Mouse (Mus musculus): ENCODE data around the gene Emilin3. TPM values are rescaled to one million over a fixed set of nuclear protein-coding genes. Genes with fewer than 3 reads are reported as not detected.
A peak's percentile ranks its signal among the peaks of the same experiment; 100 is the strongest.
"Not testable (repeated sequence)": the region's sequence is repeated elsewhere in the genome, so short reads cannot be mapped to it uniquely, and the experiment has no call there.

Gene Emilin3
- 7.0 and 14.8 TPM in 2 replicates for polyA plus RNA-seq (2015; fragmentation: Nextera tagmentation; extraction: Ambion mirVana)

DNA sequence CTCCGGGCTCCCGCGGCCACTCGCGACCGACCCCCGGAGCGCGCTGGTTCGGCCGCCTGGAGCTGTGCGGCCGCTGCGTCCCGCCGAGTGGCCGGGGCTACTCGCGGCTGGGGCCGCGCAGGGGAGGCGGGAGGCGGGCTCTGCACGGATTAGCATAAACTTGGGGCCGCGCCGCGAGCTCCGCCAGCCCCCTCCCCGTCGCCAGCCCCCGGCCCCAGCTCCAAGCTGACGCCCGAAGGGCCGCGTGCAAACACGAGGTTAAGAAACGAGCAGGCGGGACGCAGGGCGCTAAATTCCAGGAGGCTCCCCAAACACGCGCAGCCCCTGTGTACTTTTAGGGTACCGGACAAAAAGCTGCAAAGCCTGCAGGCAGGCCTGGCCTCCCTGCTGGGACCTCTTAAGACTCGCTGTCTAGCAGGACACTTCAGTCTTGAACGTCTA, at the start of gene Emilin3:
Gene Emilin3 (minus strand): TSS at position 98 of the 441 bp plus-strand sequence.
- Histone ChIP-seq H3K4me3 (replicated peaks) (peak within 1 kb of the TSS; percentile 58), H3K4me2 (peak within 1 kb of the TSS; percentile 92), H3K4me1 (peaks cover 21% of the 10 kb centered on the region), H3K9ac (peak within 1 kb of the TSS; percentile 50), H3K27ac (no peak within 1 kb of the TSS), H3K36me3 (no peaks in the 10 kb centered on the region), H3K27me3 (peaks cover 53% of the 10 kb centered on the region), H3K9me3 (replicated peaks) (no peaks in the 10 kb centered on the region)
- ATAC-seq (replicated peaks; ENCODE audit: low FRiP score) = peak; percentile 83
- under 1% methylated on average over 46 of the region's 46 CpGs for WGBS

DNA sequence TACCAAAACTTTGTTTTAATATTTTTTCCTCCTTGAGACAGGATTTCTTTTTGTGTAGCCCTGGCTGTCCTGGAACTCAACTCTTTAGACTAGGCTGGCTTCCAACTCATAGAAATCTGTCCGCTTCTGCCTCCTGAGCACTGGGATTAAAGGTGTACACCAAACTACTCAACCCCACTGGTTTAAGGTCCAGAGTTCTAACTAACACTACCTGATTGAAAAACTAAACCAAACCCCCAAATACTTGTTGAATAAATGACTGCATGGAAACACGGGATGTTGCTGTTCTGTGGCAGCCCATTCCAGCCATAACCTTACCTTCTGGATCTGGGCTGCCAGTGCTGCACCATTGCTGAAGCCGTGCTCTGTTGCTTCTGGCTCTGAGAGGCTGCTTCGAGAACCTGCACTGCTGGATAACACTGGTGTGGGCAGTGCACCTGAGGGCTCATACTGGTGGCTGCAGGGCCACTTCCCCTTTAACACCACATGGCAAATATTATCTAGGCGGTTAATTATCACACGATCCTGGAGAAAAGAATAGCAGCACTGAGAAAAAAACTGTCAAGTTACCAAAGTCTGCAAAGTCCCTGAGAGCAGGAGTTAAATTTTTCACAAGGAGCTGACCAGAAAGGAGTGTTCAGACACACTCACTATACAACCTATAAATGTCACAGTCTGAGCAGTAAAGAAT, 49.0 kb upstream of the Emilin3 start:
- H3K36me3 ChIP-seq = peaks cover 91% of the 10 kb centered on the region
- 80% methylated on average over 6 of the region's 6 CpGs for WGBS
- ATAC-seq (replicated peaks; ENCODE audit: low FRiP score) = peak; percentile 80
- H3K4me2 ChIP-seq = no peak overlapping the region
- H3K27me3 ChIP-seq = no peaks in the 10 kb centered on the region
- H3K4me1 ChIP-seq = no peaks in the 10 kb centered on the region
- no peak overlapping the region for H3K4me3 ChIP-seq (replicated peaks)
- H3K9ac ChIP-seq = no peak overlapping the region
- no peaks in the 10 kb centered on the region for H3K9me3 ChIP-seq (replicated peaks)
- H3K27ac ChIP-seq = peak overlapping the region; percentile 67

DNA sequence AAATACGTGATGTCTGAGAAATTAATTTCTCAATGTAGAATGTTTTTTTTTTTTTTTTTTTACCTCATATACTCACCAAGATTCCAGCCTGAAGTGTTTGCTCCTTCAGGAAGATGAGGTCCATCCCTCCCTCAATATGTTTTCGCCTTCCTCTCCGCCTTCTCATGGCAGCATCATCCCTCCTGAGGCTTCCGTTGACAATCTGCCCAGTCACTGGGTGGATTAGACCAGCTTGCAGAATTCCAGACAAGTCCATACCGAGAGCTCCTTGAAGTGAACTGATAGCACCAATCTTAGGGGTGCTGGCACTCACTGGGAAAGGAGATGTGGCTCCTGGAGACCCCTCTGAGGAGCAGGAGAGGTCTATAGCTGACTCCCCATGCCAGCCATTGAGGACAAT, 47.8 kb upstream of the Emilin3 start:
- H3K9me3 ChIP-seq (replicated peaks) = no peaks in the 10 kb centered on the region
- H3K27ac ChIP-seq = no peak overlapping the region
- no peak overlapping the region for H3K4me2 ChIP-seq
- no peak for ATAC-seq (replicated peaks; ENCODE audit: low FRiP score)
- 93% methylated on average over 5 of the region's 5 CpGs for WGBS
- H3K4me3 ChIP-seq (replicated peaks) = no peak overlapping the region
- no peaks in the 10 kb centered on the region for H3K4me1 ChIP-seq
- H3K9ac ChIP-seq = no peak overlapping the region
- H3K36me3 ChIP-seq = peaks cover 91% of the 10 kb centered on the region
- no peaks in the 10 kb centered on the region for H3K27me3 ChIP-seq

DNA sequence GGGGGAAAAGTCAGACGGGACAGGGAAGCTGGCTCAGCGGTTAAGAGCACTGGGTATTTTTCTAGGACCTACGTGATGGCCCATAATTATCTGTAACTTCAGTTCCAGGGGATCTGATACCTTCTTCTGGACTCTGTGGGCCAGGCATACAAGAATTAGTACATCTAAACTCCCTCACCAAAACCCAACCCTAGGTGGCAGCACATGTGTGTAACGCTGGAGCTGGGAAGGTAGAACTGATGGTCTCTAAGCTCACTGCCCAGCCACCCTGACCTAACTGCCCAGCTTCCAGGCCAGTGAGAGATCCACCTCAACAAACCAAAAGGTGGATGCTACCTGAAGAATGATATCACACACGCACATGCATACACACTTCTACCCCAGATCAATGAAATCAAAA, 46.6 kb upstream of the Emilin3 start:
- Histone ChIP-seq H3K9me3 (replicated peaks) (no peaks in the 10 kb centered on the region), H3K9ac (no peak overlapping the region), H3K4me2 (no peak overlapping the region), H3K4me1 (no peaks in the 10 kb centered on the region), H3K27ac (no peak overlapping the region), H3K36me3 (peaks cover 92% of the 10 kb centered on the region), H3K4me3 (replicated peaks) (no peak overlapping the region), H3K27me3 (no peaks in the 10 kb centered on the region)
- ATAC-seq (replicated peaks; ENCODE audit: low FRiP score) = no peak
- WGBS = 92% methylated on average over 5 of the region's 5 CpGs

DNA sequence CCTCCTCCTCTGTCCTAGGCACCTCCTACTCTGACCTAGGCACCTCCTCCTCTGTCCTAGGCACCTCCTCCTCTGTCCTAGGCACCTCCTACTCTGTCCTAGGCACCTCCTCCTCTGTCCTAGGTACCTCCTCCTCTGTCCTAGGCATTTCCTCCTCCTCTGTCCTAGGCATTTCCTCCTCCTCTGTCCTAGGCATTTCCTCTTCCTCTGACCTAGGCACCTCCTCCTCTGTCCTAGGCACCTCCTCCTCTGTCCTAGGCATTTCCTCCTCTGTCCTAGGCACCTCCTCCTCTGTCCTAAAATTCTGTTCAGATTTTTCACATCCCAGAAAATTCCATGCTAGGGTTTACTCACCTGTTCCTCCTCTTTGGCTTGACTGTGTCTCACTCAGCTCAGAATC, 45.7 kb upstream of the Emilin3 start:
- peaks cover 92% of the 10 kb centered on the region for H3K36me3 ChIP-seq
- not testable (repeated sequence) for H3K27ac ChIP-seq; H3K4me1 ChIP-seq; H3K4me3 ChIP-seq (replicated peaks); ATAC-seq (replicated peaks; ENCODE audit: low FRiP score); H3K4me2 ChIP-seq; H3K9ac ChIP-seq; H3K9me3 ChIP-seq (replicated peaks); H3K27me3 ChIP-seq

DNA sequence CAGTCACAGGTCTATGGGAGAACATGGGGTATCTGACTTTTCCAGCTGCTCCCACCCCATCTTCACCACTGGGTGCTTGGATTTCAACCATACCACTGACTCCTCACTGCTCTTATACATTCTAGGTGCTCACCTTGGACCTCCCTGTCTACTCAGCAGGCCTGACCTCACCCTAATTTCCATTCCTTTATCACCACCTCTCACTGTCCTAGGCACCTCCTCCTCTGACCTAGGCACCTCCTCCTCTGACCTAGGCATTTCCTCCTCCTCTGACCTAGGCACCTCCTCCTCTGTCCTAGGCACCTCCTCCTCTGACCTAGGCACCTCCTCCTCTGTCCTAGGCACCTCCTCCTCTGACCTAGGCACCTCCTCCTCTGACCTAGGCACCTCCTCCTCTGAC, 45.2 kb upstream of the Emilin3 start:
- not testable (repeated sequence) for H3K4me2 ChIP-seq; H3K4me3 ChIP-seq (replicated peaks); H3K27ac ChIP-seq; H3K9me3 ChIP-seq (replicated peaks); ATAC-seq (replicated peaks; ENCODE audit: low FRiP score); H3K4me1 ChIP-seq; H3K27me3 ChIP-seq; H3K9ac ChIP-seq
- peaks cover 92% of the 10 kb centered on the region for H3K36me3 ChIP-seq

DNA sequence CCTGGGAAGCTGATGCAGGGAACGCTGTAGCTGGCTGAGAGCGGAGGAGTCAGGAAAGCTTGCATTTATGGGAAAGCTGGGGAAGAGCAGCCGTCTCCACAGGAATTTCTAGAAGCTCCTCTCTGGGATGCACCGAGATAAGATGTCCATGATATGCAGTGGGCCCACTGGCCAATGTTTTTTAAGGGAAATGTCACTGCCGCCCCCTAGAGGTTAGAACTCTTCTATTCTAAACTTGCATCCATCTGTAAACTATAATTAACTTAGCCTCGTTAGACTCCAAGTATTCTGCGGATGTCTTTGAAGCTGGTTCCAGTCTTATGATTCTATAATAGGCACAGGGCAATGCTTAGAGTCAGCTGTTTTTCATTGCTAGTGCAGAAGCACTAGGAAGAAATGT, 43.2 kb upstream of the Emilin3 start:
- Histone ChIP-seq H3K36me3 (peaks cover 92% of the 10 kb centered on the region), H3K4me3 (replicated peaks) (no peak overlapping the region), H3K27ac (no peak overlapping the region), H3K4me2 (no peak overlapping the region), H3K9me3 (replicated peaks) (no peaks in the 10 kb centered on the region), H3K4me1 (no peaks in the 10 kb centered on the region), H3K27me3 (no peaks in the 10 kb centered on the region), H3K9ac (no peak overlapping the region)
- ATAC-seq (replicated peaks; ENCODE audit: low FRiP score) = no peak
- 79% methylated on average over 7 of the region's 7 CpGs for WGBS

DNA sequence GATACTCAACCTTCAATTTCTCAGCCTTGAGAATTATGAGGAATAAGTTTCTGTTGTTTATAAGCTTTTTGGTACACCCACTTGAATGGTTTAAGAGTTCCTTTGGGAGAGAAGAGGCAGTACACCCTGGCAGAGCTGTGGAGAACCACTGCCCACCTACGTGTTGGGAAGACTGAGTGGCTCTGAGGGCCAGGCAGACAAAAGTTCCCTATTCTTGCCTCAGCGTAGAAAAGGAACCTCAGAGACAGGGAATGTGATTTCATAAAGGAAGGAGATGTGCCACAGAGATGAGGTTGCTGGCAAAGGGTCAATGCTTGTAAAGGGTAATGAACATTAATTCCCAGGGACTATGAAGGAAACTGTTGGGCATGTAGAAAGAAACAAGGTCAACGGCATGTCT, 42.4 kb upstream of the Emilin3 start:
- whole genome bisulfite sequencing = 91% methylated on average over 3 of the region's 3 CpGs
- H3K4me2 ChIP-seq = no peak overlapping the region
- no peaks in the 10 kb centered on the region for H3K9me3 ChIP-seq (replicated peaks)
- peaks cover 92% of the 10 kb centered on the region for H3K36me3 ChIP-seq
- no peak overlapping the region for H3K9ac ChIP-seq
- no peaks in the 10 kb centered on the region for H3K4me1 ChIP-seq
- H3K27ac ChIP-seq = no peak overlapping the region
- H3K4me3 ChIP-seq (replicated peaks) = no peak overlapping the region
- ATAC-seq (replicated peaks; ENCODE audit: low FRiP score) = no peak
- no peaks in the 10 kb centered on the region for H3K27me3 ChIP-seq

DNA sequence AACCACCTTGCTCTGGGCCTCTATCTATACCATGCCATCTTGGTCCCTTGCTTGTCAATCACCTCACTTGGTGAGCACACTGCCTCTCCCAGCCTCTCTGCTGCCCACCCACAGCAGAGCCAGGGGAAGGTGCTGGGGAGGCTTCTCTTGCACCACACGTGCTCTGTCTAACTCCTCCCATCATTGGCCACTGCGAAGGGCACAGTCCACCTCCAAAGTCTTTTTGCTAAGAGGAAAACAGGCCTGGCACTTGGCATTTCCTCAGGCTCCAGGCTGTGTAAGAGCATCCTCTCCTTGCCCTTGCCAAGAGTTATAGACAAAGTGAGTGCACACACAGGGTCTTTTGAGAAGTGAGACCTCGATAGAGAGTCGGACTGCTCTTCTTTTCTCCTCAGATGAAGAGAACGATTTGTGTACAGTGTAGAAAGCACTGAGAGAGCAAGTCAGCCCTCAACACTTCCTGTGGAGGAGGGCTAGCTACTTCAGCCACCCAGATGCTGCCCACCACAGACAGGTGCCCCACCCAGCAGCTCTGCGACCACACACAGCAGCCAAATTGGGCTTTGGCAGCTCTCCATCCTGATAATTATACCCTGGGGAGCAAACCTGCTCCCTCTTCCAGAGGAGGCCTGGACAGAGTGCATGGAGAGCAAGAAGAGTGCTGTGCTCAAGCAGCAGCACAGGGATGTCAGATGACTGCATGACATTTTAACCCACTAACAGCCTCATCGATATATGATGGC, 41.2 kb upstream of the Emilin3 start:
- no peak overlapping the region for H3K4me2 ChIP-seq
- peaks cover 94% of the 10 kb centered on the region for H3K36me3 ChIP-seq
- no peaks in the 10 kb centered on the region for H3K9me3 ChIP-seq (replicated peaks)
- no peaks in the 10 kb centered on the region for H3K4me1 ChIP-seq
- H3K9ac ChIP-seq = no peak overlapping the region
- H3K4me3 ChIP-seq (replicated peaks) = no peak overlapping the region
- WGBS = 79% methylated on average over 7 of the region's 7 CpGs
- ATAC-seq (replicated peaks; ENCODE audit: low FRiP score) = no peak
- H3K27ac ChIP-seq = no peak overlapping the region
- no peaks in the 10 kb centered on the region for H3K27me3 ChIP-seq

DNA sequence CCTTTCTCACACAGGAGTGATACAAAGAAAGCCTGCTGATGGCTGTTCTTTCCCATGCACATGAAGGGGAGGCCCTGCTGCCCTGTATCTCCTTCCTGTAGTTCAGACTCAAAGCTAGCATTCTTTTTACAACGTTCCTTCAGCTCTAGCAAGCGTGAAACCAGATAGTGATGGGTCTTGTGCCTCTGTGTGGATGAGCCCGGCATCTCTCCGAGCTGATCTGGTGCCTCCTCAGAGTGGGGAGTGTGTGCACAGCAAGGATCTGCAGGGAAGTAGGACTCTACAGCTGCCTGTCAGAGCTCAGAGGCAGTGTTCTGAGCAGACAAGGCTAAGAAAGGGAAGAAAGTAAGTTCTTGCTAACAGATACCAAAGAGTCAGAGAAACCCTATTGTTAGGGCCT, 39.5 kb upstream of the Emilin3 start:
- Histone ChIP-seq H3K27me3 (no peaks in the 10 kb centered on the region), H3K27ac (no peak overlapping the region), H3K4me1 (no peaks in the 10 kb centered on the region), H3K4me3 (replicated peaks) (no peak overlapping the region), H3K4me2 (no peak overlapping the region), H3K36me3 (peaks cover 94% of the 10 kb centered on the region), H3K9ac (no peak overlapping the region), H3K9me3 (replicated peaks) (no peaks in the 10 kb centered on the region)
- WGBS = 68% methylated on average over 4 of the region's 4 CpGs
- no peak for ATAC-seq (replicated peaks; ENCODE audit: low FRiP score)

DNA sequence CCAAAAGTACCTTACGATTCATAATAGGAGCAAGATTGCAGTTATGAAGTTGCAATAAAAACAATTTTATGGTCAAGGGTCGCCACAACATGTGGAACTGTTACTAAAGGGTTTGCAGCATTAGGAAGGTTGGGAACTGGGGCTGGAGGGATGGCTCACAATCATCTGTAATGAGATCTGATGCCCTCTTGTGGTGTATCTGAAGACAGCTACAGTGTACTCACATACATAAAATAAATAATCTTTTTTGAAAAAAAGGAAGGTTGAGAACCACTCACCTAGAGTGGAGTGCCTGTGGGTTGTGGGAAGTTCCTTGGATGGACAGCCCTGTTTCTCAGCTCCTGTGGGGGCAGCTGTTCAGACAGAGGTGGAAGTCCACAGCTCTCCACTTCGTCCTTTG, 30.3 kb upstream of the Emilin3 start:
- peaks cover 13% of the 10 kb centered on the region; the same call in 1 of the 2 replicates for H3K36me3 ChIP-seq
- no peak overlapping the region for H3K9ac ChIP-seq
- H3K4me2 ChIP-seq = no peak overlapping the region
- peaks cover 20% of the 10 kb centered on the region for H3K4me1 ChIP-seq
- H3K9me3 ChIP-seq (replicated peaks) = no peaks in the 10 kb centered on the region
- WGBS = 70% methylated on average over 3 of the region's 3 CpGs
- no peaks in the 10 kb centered on the region for H3K27me3 ChIP-seq
- ATAC-seq (replicated peaks; ENCODE audit: low FRiP score) = no peak
- no peak overlapping the region for H3K4me3 ChIP-seq (replicated peaks)
- peak overlapping the region; percentile 68; the same call in 1 of the 2 replicates for H3K27ac ChIP-seq

DNA sequence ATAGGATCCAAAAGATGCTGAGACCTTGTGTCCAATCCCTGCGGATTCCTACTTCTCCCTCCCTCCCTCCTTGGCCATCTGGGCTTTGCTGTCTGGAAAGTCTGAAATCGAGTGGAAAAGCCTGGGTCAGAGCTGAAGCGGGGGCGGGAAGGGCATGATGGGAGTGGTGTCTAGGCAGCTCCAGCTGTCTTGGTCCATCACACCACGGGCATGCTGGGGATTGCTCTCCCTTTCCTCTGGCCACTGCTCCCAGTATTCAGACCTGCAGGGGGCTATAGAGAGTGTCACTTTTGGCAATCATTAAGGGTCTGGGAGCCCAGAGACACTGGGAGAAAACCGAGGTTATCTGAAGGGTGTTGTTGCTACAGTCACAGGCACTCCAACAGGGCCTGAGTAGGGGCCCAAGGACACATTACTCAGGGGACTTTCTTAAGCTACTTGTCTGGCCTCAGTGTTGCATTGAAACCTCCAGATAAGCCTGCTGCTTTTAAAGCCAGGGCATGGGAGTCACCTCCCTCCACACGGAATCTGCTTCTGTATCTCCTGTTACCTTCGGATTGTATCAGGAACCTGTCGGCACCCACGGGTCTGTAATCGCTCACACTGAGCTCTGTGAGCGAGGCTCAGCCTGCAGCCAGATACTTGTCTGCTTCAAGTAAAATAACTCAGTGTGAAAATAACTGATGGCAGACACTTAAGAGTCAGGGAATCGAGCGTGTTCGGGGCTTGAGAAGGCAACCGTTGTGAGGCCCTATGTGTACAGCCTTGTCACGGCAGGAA, 29.0 kb upstream of the Emilin3 start:
- Histone ChIP-seq H3K27me3 (no peaks in the 10 kb centered on the region), H3K9ac (no peak overlapping the region)

More for the DNA sequence above, 29.0 kb upstream of the Emilin3 start:
- H3K4me3 ChIP-seq (replicated peaks) = no peak overlapping the region
- ATAC-seq (replicated peaks; ENCODE audit: low FRiP score) = no peak
- no peaks in the 10 kb centered on the region for H3K9me3 ChIP-seq (replicated peaks)
- no peak overlapping the region for H3K4me2 ChIP-seq
- H3K27ac ChIP-seq = no peak overlapping the region
- H3K36me3 ChIP-seq = peaks cover 4% of the 10 kb centered on the region; the same call in 1 of the 2 replicates
- 59% methylated on average over 17 of the region's 17 CpGs for WGBS
- H3K4me1 ChIP-seq = peaks cover 20% of the 10 kb centered on the region

All from kidney, embryonic 15.5 days (tissue).